Mouse (Mus musculus) neural tube, embryonic 13.5 days (tissue): ENCODE measurements around the gene Gm7324. TPM values are rescaled to one million over a fixed set of nuclear protein-coding genes. Genes with fewer than 3 reads are reported as not detected.
"Not testable (repeated sequence)": the region's sequence is repeated elsewhere in the genome, so short reads cannot be mapped to it uniquely, and the experiment has no call there.

Experiments used
- ATAC-seq: fragments of 200-750 bp; cut with Nextera tagmentation; 2 replicates; pipeline ENCODE4 v1.8.0; 2017; ENCODE audit warnings: low read depth, mild to moderate bottlenecking, moderate TSS enrichment, moderate library complexity
- H3K27ac ChIP-seq: fragments of 300-500 bp; sonication (generic); replicated peaks from 2 replicates; pipeline ENCODE4 v1.5.1; 2015; ENCODE audit warnings: moderate library complexity, mild to moderate bottlenecking, inconsistent platforms
- H3K27me3 ChIP-seq: fragments of 300-500 bp; sonication (generic); 2 replicates; pipeline ENCODE4 v1.6.1; 2015; ENCODE audit warnings: mild to moderate bottlenecking, inconsistent platforms
- H3K36me3 ChIP-seq: fragments of 300-500 bp; sonication (generic); 2 replicates; pipeline ENCODE4 v1.6.1; 2015; ENCODE audit warnings: mild to moderate bottlenecking, inconsistent platforms
- H3K4me1 ChIP-seq: fragments of 300-500 bp; sonication (generic); replicated peaks from 2 replicates; pipeline ENCODE4 v1.6.1; 2015; ENCODE audit warnings: inconsistent platforms
- H3K4me2 ChIP-seq: fragments of 300-500 bp; sonication (generic); 2 replicates; pipeline ENCODE4 v1.6.1; 2015; ENCODE audit warnings: inconsistent platforms, mild to moderate bottlenecking, moderate library complexity
- H3K4me3 ChIP-seq: fragments of 300-500 bp; sonication (generic); 2 replicates; pipeline ENCODE4 v1.5.1; 2015; ENCODE audit warnings: mild to moderate bottlenecking, inconsistent platforms
- H3K9ac ChIP-seq: fragments of 300-500 bp; sonication (generic); 2 replicates; pipeline ENCODE4 v1.6.1; 2015; ENCODE audit warnings: moderate library complexity, mild to moderate bottlenecking, inconsistent platforms
- H3K9me3 ChIP-seq: fragments of 300-500 bp; sonication (generic); 2 replicates; pipeline ENCODE4 v1.6.1; 2016; ENCODE audit warnings: inconsistent platforms
- WGBS: fragments of 180-500 bp; shearing (Covaris S2); methylation state at CpG from one replicate; pipeline ENCODE4 v1.1.7; 2015; 5-methylcytosine and 5-hydroxymethylcytosine counted together
- polyA plus RNA-seq: library from polyadenylated mRNA; unstranded; fragments of >200 nt; fragmentation: Nextera tagmentation; extraction: Ambion mirVana; gene quantifications from 2 replicates; pipeline ENCODE4 v1.2.1, GENCODE M21; 2015

The Gm7324 gene
- polyA plus RNA-seq: 1.5 and 1.6 TPM in 2 replicates

DNA sequence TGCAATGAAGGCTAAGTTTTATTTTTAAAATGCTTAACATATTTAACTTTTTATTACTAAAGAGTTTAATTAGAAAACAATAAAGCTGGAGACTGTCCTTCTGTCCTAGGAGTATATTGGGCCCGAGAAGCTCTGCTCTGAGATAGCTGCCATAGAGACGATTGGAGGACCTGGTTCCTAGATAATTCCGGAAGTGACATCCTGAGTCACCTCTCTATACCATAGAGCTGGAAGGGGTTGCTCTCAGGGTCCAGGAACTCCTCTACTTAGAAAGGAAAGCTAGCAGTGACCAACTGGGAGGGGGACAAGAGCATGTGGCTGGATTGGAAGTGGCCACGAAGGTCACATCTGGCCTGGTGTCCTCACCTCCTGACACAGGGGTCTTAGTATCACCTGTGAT is at the start of gene Gm7324:
TSS of gene Gm7324 (plus strand) at position 208 of the 400 bp plus-strand sequence.
- ATAC-seq, H3K4me3 ChIP-seq, H3K27ac ChIP-seq, H3K4me2 ChIP-seq, H3K9ac ChIP-seq, H3K4me1 ChIP-seq, H3K9me3 ChIP-seq, H3K36me3 ChIP-seq, H3K27me3 ChIP-seq: not testable (repeated sequence)
- 89% methylated on average over 4 of the region's 4 CpGs for WGBS

DNA sequence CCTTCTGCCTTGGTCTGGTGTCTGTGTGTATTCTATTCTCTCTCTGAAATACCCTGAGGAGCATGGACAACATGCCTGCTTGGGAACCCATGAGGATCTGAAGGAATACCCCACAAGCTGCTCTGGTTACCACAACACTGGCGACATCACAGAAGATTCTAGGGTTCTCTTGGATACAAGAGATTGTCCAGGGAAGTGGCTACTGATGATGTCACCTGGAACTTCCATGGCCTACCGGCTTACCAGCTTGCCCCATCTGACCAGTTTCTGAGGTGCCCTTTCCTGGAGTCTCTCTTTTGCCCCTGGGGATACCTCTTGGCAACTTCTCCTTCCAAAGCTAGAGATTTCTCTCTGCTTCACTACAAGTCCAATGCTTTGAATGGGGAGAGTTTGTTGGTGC is 20.5 kb upstream of the Gm7324 start, which contains the start of gene Gm8165:
TSS of gene Gm8165 (minus strand) at position 101 of the 400 bp plus-strand sequence.
- not testable (repeated sequence) for H3K27ac ChIP-seq, ATAC-seq, H3K27me3 ChIP-seq, H3K4me2 ChIP-seq, H3K4me3 ChIP-seq, H3K9me3 ChIP-seq, H3K4me1 ChIP-seq, H3K36me3 ChIP-seq, H3K9ac ChIP-seq
- WGBS: 78% methylated on average over 1 of the region's 2 CpGs

DNA sequence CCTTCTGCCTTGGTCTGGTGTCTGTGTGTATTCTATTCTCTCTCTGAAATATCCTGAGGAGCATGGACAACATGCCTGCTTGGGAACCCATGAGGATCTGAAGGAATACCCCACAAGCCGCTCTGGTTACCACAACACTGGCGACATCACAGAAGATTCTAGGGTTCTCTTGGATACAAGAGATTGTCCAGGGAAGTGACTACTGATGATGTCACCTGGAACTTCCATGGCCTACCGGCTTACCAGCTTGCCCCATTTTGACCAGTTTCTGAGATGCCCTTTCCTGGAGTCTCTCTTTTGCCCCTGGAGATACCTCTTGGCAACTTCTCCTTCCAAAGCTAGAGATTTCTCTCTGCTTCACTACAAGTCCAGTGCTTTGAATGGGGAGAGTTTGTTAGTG is 29.8 kb downstream of the Gm7324 start, which contains the start of gene Gm16506:
TSS of gene Gm16506 (minus strand) at position 101 of the 400 bp plus-strand sequence.
- not testable (repeated sequence) for H3K27me3 ChIP-seq, H3K9me3 ChIP-seq, ATAC-seq, H3K4me1 ChIP-seq, H3K4me3 ChIP-seq, H3K9ac ChIP-seq, H3K27ac ChIP-seq, H3K4me2 ChIP-seq, H3K36me3 ChIP-seq
- 100% methylated on average over 2 of the region's 3 CpGs for WGBS

DNA sequence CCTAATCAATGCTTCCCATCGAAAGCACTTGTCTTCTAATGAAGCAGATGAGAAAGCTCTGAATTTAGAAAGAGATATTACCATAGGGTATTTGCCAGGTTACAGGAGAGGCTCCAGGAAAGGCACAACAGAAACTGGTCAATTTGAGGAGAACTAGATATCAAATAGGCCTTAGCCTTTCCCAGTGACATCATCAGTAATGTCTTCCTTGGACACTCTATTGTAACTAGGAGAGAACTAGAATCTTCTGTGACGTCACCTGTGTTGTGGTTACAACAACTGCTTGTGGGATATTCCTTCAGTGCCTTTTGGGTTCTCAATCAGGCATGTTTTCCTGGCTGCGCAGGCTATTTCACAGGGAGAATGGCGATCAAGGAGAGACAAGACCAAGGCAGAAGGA is 49.9 kb downstream of the Gm7324 start, which contains the start of gene Gm6526:
TSS of gene Gm6526 (plus strand) at position 301 of the 400 bp plus-strand sequence.
- H3K27ac ChIP-seq, H3K4me3 ChIP-seq, H3K4me1 ChIP-seq, H3K9ac ChIP-seq, H3K9me3 ChIP-seq, H3K36me3 ChIP-seq, ATAC-seq, H3K27me3 ChIP-seq, H3K4me2 ChIP-seq: not testable (repeated sequence)
- WGBS: 83% methylated on average over 4 of the region's 4 CpGs

Other genes starting within 250 kb of the Gm7324 start
- gene Gm5799, start 154.3 kb upstream of the Gm7324 start, polyA plus RNA-seq: not detected in 2 replicates
- gene Gm17654, start 118.7 kb upstream of the Gm7324 start, polyA plus RNA-seq: not detected in 2 replicates
- not detected in 2 replicates for gene Gm10375, start 89.8 kb upstream of the Gm7324 start, polyA plus RNA-seq
- gene Gm8165, start 20.6 kb upstream of the Gm7324 start, polyA plus RNA-seq: not detected in 2 replicates
- gene Gm16506, start 29.7 kb downstream of the Gm7324 start, polyA plus RNA-seq: not detected in 2 replicates
- gene Gm6526, start 50.0 kb downstream of the Gm7324 start, polyA plus RNA-seq: not detected in 2 replicates
- not detected in 2 replicates for gene Gm8180, start 86.9 kb downstream of the Gm7324 start, polyA plus RNA-seq
- 0.38 TPM in 1 of 2 replicates, not detected in the other for gene Ear1, start 177.7 kb downstream of the Gm7324 start, polyA plus RNA-seq
- gene Ear10, start 225.7 kb downstream of the Gm7324 start, polyA plus RNA-seq: not detected in 2 replicates
- 5.7 and 6.5 TPM in 2 replicates for gene Gm8113, start 227.6 kb downstream of the Gm7324 start, polyA plus RNA-seq